Mouse (Mus musculus) myocyte (in vitro differentiated cells): ENCODE data around the gene Zfp963.

Experiments
- CEBPB ChIP-seq: IDR thresholded peaks from 2 replicates; pipeline ENCODE4 v1.6.1; 2011; ENCODE audit warnings: mild to moderate bottlenecking, moderate library complexity; ENCODE audit not compliant: poor library complexity, insufficient read depth, severe bottlenecking
- E2F4 ChIP-seq: IDR thresholded peaks from one replicate; pipeline ENCODE4 v1.6.1; 2011; ENCODE audit warnings: mild to moderate bottlenecking, control low read depth, moderate library complexity; ENCODE audit not compliant: insufficient read depth
- MAX ChIP-seq: IDR thresholded peaks from one replicate; pipeline ENCODE4 v1.6.1; 2011; ENCODE audit warnings: low read depth, mild to moderate bottlenecking, control low read depth
- MYOD1 ChIP-seq, 3 experiments: IDR thresholded peaks; one replicate each; pipeline ENCODE4 v1.6.1; 2011; ENCODE audit warnings: control low read depth in 2 of 3, low read depth in 2 of 3, mild to moderate bottlenecking in 2 of 3, moderate library complexity in 1 of 3; ENCODE audit not compliant: insufficient read length in 2 of 3, control insufficient read depth in 1 of 3
- POLR2A ChIP-seq: IDR thresholded peaks from one replicate; pipeline ENCODE4 v1.6.1; 2011; ENCODE audit warnings: low read depth, mild to moderate bottlenecking, control low read depth, moderate library complexity; ENCODE audit not compliant: insufficient read length
- REST ChIP-seq: IDR thresholded peaks from one replicate; pipeline ENCODE4 v1.6.1; 2011; ENCODE audit warnings: mild to moderate bottlenecking, control low read depth, moderate library complexity; ENCODE audit not compliant: insufficient read depth, insufficient read length
- TCF12 ChIP-seq: IDR thresholded peaks from one replicate; pipeline ENCODE4 v1.6.1; 2011; ENCODE audit warnings: mild to moderate bottlenecking, control low read depth; ENCODE audit not compliant: poor library complexity, insufficient read depth, severe bottlenecking
- USF1 ChIP-seq: IDR thresholded peaks from one replicate; pipeline ENCODE4 v1.6.1; 2011; ENCODE audit warnings: low read depth, mild to moderate bottlenecking, control low read depth, moderate library complexity

DNA sequence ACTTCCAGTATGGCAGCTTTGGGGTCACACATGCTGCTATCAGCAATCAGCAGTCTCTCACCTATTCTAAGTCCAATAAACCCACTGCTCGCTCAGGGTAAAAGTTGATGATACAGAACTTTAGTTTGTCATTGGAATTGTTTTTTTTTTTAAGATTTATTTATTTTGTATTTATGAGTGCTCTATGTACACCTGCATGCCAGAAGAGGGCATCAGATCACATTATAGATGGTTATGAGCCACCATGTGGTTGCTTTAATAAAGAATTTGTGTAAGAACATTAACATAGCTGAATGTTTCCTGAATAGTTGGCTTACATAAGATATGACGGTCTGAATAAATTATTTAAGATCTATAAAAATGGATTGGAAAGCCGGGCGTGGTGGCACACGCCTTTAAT is 8.5 kb upstream of the Zfp963 start:
- no peak for TF ChIP-seq CEBPB
- no peak for TF ChIP-seq POLR2A
- TF ChIP-seq MYOD1 (IDR thresholded peaks at IDR 0.05; ENCODE audit: control insufficient read depth in 1 of 3, insufficient read length in 2 of 3, low read depth in 2 of 3) = no peak
- TF ChIP-seq MAX = no peak
- no peak for TF ChIP-seq TCF12
- TF ChIP-seq USF1 = no peak
- no peak for TF ChIP-seq E2F4
- no peak for TF ChIP-seq REST
